Mouse (Mus musculus) urinary bladder, postnatal 14 days (tissue): ENCODE data around the gene Rps18.
"Not testable (repeated sequence)": the region's sequence is repeated elsewhere in the genome, so short reads cannot be mapped to it uniquely, and the experiment has no call there.

Experiments
- DNase-seq: peaks from one replicate; pipeline ENCODE4 v3.0.0; 2021; ENCODE audit warnings: low spot score

Rps18 gene

GRCm38 (mm10) chr17:33903911-33904651 lies 51.7 kb downstream of the Rps18 start:
- not testable (repeated sequence) for DNase-seq

- no peak for DNase-seq
Observed at GRCm38 (mm10) chr17:33902491-33902890, 53.3 kb downstream of the Rps18 start.

- DNase-seq = no peak
Observed at GRCm38 (mm10) chr17:33902079-33902478, 53.7 kb downstream of the Rps18 start.
